Comparison of ENCODE assay signal across 8 mouse cellular contexts in genomic region chr13:78201871-78202565, GRCm38 (mm10). TPM values are rescaled to one million over a fixed set of nuclear protein-coding genes. Genes with fewer than 3 reads are reported as not detected.
DNase-seq lines count a peak whose midpoint lies in the region; ATAC-seq and TF ChIP-seq lines count a peak whose summit lies in the region.

No protein-coding gene starts in this region.

- peak; percentile 44 for DNase-seq in kidney, postnatal 0 days (ENCODE audit: low spot score)
- no peak for DNase-seq in kidney, postnatal 10 days
- no peak for DNase-seq in embryonic facial prominence, embryonic 11.5 days (ENCODE audit: low spot score)
- DNase-seq in frontal cortex, postnatal 25 days (ENCODE audit: low spot score in 2 of 2): no peak
- DNase-seq in adrenal gland, adult 8-10 months: no peak
- no peak for DNase-seq in thymus, postnatal 36 days

- H3K9ac ChIP-seq in kidney, postnatal 0 days (ENCODE audit: low read depth, low read length): peak overlapping the region; percentile 37; the same call in 1 of the 2 replicates
- peak overlapping the region; percentile 68 for H3K9ac ChIP-seq in embryonic facial prominence, embryonic 11.5 days (replicated peaks; ENCODE audit: low read length)
- H3K9ac ChIP-seq in hindbrain, embryonic 12.5 days: peak overlapping the region; percentile 89
- peak overlapping the region; percentile 83 for H3K9ac ChIP-seq in midbrain, embryonic 16.5 days (ENCODE audit: low read depth, low read length)

- no peak for TF ChIP-seq CTCF in kidney, postnatal 0 days (IDR thresholded peaks at IDR 0.05; ENCODE audit: low read depth)

- under 1% methylated on average over 22 of the region's 22 CpGs for WGBS in kidney, postnatal 0 days
- under 1% methylated on average over 22 of the region's 22 CpGs for WGBS in embryonic facial prominence, embryonic 11.5 days
- 2% methylated on average over 22 of the region's 22 CpGs for WGBS in hindbrain, embryonic 12.5 days
- under 1% methylated on average over 22 of the region's 22 CpGs for WGBS in midbrain, embryonic 16.5 days

- H3K4me3 ChIP-seq in kidney, postnatal 0 days (replicated peaks; ENCODE audit: low read depth, low read length): peak overlapping the region; percentile 82
- H3K4me3 ChIP-seq in embryonic facial prominence, embryonic 11.5 days (ENCODE audit: low read depth, low read length): peak overlapping the region; percentile 96
- peak overlapping the region; percentile 99 for H3K4me3 ChIP-seq in hindbrain, embryonic 12.5 days
- H3K4me3 ChIP-seq in midbrain, embryonic 16.5 days (ENCODE audit: low read depth, low read length): peak overlapping the region; percentile 90

- peak overlapping the region; percentile 92 for H3K4me2 ChIP-seq in kidney, postnatal 0 days (ENCODE audit: low read length)
- H3K4me2 ChIP-seq in embryonic facial prominence, embryonic 11.5 days (ENCODE audit: low read depth, low read length): peak overlapping the region; percentile 70
- H3K4me2 ChIP-seq in hindbrain, embryonic 12.5 days (replicated peaks): peak overlapping the region; percentile 84
- H3K4me2 ChIP-seq in midbrain, embryonic 16.5 days (ENCODE audit: low read length): peak overlapping the region; percentile 86

- H3K9me3 ChIP-seq in kidney, postnatal 0 days (replicated peaks; ENCODE audit: low read length): no peaks in the 10 kb centered on the region
- H3K9me3 ChIP-seq in embryonic facial prominence, embryonic 11.5 days (replicated peaks; ENCODE audit: control insufficient read depth, low read length): no peaks in the 10 kb centered on the region
- H3K9me3 ChIP-seq in hindbrain, embryonic 12.5 days (replicated peaks): no peaks in the 10 kb centered on the region
- no peaks in the 10 kb centered on the region for H3K9me3 ChIP-seq in midbrain, embryonic 16.5 days (replicated peaks; ENCODE audit: control insufficient read depth, low read length, poor library complexity, severe bottlenecking)

- no peaks in the 10 kb centered on the region for H3K27me3 ChIP-seq in kidney, postnatal 0 days (ENCODE audit: insufficient read depth, low read length)
- 0 out of 2 replicates have a peak, but pooled peaks cover 3% of the 10 kb centered on the region for H3K27me3 ChIP-seq in embryonic facial prominence, embryonic 11.5 days (ENCODE audit: control insufficient read depth, insufficient read depth, low read length)
- no peaks in the 10 kb centered on the region for H3K27me3 ChIP-seq in hindbrain, embryonic 12.5 days
- H3K27me3 ChIP-seq in midbrain, embryonic 16.5 days (ENCODE audit: control insufficient read depth, insufficient read depth, low read depth, low read length): no peaks in the 10 kb centered on the region

- peak; percentile 6; the same call in 1 of the 2 replicates for ATAC-seq in kidney, postnatal 0 days (replicated peaks; ENCODE audit: low FRiP score, low read depth)
- ATAC-seq in embryonic facial prominence, embryonic 11.5 days (replicated peaks; ENCODE audit: insufficient number of reproducible peaks, low FRiP score, low TSS enrichment, low read depth): peak; percentile 22; the same call in 1 of the 2 replicates
- no peak for ATAC-seq in hindbrain, embryonic 12.5 days (ENCODE audit: low FRiP score)
- ATAC-seq in midbrain, embryonic 16.5 days: peak; percentile 42

- peaks cover 5% of the 10 kb centered on the region; the same call in 1 of the 2 replicates for H3K4me1 ChIP-seq in kidney, postnatal 0 days (replicated peaks; ENCODE audit: insufficient read depth, low read length)
- H3K4me1 ChIP-seq in embryonic facial prominence, embryonic 11.5 days (ENCODE audit: control insufficient read depth, insufficient read depth, low read length): no peaks in the 10 kb centered on the region; the same call in 1 of the 2 replicates
- H3K4me1 ChIP-seq in hindbrain, embryonic 12.5 days: peaks cover 18% of the 10 kb centered on the region
- H3K4me1 ChIP-seq in midbrain, embryonic 16.5 days (ENCODE audit: control insufficient read depth, insufficient read depth, low read length): peaks cover 17% of the 10 kb centered on the region

- peak overlapping the region; percentile 50 for H3K27ac ChIP-seq in kidney, postnatal 0 days
- H3K27ac ChIP-seq in embryonic facial prominence, embryonic 11.5 days (replicated peaks; ENCODE audit: low read depth, low read length): peak overlapping the region; percentile 90
- H3K27ac ChIP-seq in hindbrain, embryonic 12.5 days: peak overlapping the region; percentile 100
- peak overlapping the region; percentile 96 for H3K27ac ChIP-seq in midbrain, embryonic 16.5 days (ENCODE audit: low read length)

- no peaks in the 10 kb centered on the region for H3K36me3 ChIP-seq in kidney, postnatal 0 days (ENCODE audit: insufficient read depth, low read length)
- no peaks in the 10 kb centered on the region for H3K36me3 ChIP-seq in embryonic facial prominence, embryonic 11.5 days (replicated peaks; ENCODE audit: control insufficient read depth, insufficient read depth, low read depth, low read length)
- no peaks in the 10 kb centered on the region for H3K36me3 ChIP-seq in hindbrain, embryonic 12.5 days
- H3K36me3 ChIP-seq in midbrain, embryonic 16.5 days (ENCODE audit: control insufficient read depth, insufficient read depth, low read length): no peaks in the 10 kb centered on the region

RNA-seq across cellular contexts. Expression of gene Nr2f1, which starts 2.5 kb away (rescaled TPM):
- polyA plus RNA-seq in kidney, postnatal 0 days (2015; fragmentation: Nextera tagmentation; extraction: Ambion mirVana): 9.8 and 11.2 TPM in 2 replicates
- 56.1 and 57.3 TPM in 2 replicates for polyA plus RNA-seq in embryonic facial prominence, embryonic 11.5 days (2014; fragmentation: Nextera tagmentation; extraction: Ambion mirVana)
- 64.7 and 88.3 TPM in 2 replicates for polyA plus RNA-seq in hindbrain, embryonic 12.5 days (2016; fragmentation: Nextera tagmentation; extraction: Ambion mirVana)
- polyA plus RNA-seq in midbrain, embryonic 16.5 days (2015; fragmentation: Nextera tagmentation; extraction: Ambion mirVana): 46.0 and 64.0 TPM in 2 replicates
- 10 to 100 TPM; 19.1 to 26.2 (median 21.7) TPM for total RNA-seq in adrenal gland, adult 8-10 months (2022)

Comparison
In these comparisons a context has a peak if more than half of its experiments do, and no peak if none do; other contexts are left out.
1. H3K27ac ChIP-seq: peak in every context shown above with its lines; median percentile 100 in hindbrain, embryonic 12.5 days; 96 in midbrain, embryonic 16.5 days; 90 in embryonic facial prominence, embryonic 11.5 days; 50 in kidney, postnatal 0 days.
2. H3K9ac ChIP-seq: peak in every context shown above with its lines; median percentile 89 in hindbrain, embryonic 12.5 days; 83 in midbrain, embryonic 16.5 days; 68 in embryonic facial prominence, embryonic 11.5 days; 37 in kidney, postnatal 0 days.